Mouse (Mus musculus): ENCODE results near the gene Gm45808.
A peak's percentile ranks its signal among the peaks of the same experiment; 100 is the strongest.
"Not testable (repeated sequence)": the region's sequence is repeated elsewhere in the genome, so short reads cannot be mapped to it uniquely, and the experiment has no call there.

Gene Gm45808

DNA sequence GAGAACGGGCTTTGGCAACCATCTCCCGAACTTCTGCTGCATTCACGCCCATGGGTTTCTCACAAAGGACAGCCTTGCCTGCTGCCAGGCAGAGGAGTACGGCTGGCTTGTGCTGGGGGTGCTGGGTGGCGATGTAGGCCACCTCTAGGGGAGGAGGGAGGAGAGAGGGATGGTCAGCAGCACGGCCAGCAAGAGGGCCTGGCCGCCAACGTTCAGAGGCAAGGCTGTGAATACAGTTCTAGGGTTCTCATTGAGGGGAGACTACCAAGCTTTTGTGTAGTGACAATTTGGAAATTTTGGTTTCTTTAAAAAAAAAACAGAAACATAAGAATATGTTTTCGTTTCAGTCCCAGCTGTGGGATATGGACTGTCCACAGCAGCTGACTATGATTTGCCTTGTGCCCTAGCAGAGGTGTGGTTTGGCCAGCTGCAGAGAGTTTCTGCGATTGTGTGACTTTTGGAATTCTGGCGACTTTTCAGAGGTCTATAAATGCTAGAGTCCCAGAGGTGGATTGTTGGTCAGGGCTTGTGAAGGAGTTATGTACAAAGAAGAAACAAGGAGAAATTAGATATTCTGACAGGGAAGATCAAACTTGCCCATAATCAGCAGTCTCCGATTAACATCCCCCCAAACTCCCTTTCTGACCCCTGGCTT lies at the start of gene Gm45808:
Gm45808 (minus strand) TSS at position 51 of the 655 bp plus-strand sequence.
- no peak for DNase-seq (ENCODE audit: low spot score in 2 of 2)

DNA sequence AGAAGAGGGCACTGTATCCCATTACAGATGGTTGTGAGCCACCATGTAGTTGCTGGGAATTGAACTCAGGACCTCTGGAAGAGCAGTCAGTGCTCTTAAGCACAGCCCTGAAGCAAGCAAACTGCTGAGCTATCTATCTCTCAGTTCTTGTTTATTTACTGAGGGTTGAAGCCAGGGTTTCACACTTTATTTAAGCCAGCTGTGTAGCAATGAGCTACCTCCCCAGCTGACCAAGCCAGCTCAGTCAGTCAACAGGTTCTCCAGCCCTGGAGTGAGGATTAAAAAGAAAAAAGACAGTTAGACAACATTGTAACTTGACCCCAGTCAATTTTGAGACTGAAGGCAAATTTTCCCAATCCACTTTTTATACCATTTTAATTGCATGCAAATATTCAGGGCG lies 49.1 kb upstream of the Gm45808 start:
- DNase-seq (ENCODE audit: low spot score in 2 of 2), result no peak

DNA sequence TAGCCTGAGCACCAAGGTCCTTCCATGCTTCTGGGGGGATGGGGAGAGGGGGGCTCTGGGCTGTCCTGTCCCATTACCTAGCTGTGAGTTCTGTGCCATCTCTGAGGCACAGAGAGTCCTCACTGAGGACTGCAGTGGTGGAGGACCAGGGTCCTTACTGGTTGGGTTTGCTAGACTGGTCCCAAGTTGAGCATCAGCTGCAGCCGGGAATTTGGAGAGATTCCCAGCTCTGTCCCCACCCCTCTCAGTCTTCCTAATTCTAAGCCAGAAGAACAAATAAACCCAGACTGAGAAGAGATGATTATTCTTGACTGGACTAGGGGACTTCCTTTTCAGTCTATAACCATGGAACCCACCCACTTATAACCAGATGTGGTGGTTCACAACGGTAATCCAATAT lies 44.0 kb upstream of the Gm45808 start:
- no peak for DNase-seq (ENCODE audit: low spot score in 2 of 2)

DNA sequence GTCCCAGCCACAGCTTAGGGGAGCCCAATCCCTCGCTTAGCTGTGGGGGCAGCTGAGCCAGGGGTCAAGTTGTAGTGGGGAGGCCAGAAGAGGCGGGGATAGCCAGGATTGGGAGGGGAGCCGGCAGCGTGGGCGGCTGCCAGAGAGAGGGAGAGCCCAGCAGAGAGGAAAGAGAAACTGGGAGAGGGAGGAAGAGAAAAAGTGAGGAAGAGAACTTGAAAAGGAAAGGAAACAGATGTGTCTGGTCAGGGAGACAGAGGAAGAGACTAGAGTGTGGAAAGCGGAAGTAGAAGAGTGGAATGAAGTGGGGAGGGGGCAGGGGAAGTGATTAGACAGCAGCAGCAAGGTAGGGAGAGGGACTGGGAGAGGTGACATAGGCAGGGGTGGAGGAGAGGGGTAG lies 42.9 kb upstream of the Gm45808 start:
- no peak for DNase-seq (ENCODE audit: low spot score in 2 of 2)

DNA sequence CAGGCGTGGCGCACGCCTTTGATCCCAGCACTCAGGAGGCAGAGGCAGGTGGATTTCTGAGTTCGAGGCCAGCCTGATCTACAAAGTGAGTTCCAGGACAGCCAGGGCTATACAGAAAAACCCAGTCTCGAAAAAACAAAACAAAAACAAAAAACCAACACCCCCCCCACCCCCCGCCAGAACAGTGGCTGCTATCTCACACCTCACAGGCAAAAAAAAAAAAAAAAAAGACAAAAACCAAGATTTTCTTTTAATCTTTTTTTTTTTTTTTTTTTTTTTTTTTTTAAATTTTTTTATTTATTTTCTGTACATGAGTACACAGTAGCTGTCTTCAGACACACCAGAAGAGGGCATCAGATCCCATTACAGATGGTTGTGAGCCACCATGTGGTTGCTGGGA lies 40.6 kb upstream of the Gm45808 start:
- DNase-seq (ENCODE audit: low spot score in 2 of 2), result not testable (repeated sequence)

DNA sequence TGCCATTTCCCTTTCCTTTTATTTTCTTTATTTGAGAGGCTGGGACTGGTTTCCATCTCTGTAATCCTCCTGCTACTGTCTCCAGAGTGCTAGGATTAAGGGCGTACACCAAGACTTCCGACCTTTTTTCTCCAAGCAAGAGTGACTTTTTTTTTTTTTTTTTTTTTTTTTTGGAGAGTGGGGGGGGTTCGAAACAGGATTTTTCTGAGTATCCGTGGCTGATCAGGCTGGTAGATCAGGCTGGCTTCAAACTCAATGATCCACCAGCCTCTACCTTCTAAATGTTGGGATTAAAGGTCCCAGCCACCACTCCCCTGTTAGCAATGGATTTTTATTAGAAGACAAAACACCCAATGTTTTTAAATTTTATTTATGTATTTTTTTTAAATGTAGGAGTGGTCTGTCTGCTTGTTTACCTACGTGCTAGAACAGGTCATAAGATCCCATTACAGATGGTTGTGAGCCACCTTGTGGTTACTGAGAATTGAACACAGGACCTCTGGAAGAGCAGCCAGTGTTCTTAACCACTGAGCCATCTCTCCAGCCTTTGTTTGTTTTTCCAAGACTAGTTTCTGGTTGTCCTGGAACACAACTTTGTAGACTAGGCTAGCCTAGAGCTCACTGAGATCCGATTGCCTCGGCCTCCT lies 40.0 kb upstream of the Gm45808 start:
- no peak for DNase-seq (ENCODE audit: low spot score in 2 of 2)

DNA sequence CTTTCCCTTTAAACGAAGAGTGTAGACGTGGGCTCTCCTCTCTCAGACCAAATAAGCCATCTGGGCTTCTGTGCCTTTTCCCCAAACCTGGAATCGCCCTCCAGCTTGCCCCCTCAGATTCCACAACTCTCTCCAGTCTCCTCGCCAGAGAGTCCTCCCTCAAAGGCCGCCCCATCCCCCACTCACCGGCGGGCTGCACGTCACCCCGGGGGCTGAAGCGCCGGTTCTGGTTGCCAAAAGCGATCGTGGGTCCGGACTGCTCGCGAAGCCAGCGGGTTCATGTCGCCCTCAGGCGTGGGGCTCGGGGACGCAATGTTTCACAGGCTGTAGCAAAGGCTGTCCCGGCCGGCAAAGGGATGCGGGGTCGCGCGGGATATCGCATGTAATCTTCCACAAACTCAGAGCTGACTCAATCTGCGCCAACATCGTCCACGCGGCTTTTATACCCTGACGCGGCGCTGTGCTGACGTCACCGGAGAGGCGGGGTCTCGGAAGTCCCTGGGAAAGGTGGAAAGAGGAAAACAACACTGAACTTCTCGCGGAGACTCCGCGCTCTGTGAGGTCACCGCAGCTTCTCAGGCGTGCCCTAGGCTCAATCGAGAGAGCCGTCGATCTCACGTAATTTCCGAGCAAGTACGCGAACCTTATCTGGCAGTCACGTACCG lies 39.3 kb upstream of the Gm45808 start, which contains the start of the genes Ppp1r15a and Plekha4:
Ppp1r15a (minus strand) TSS at position 460 of the 665 bp plus-strand sequence.
Plekha4 (plus strand) TSS at position 522 of the 665 bp plus-strand sequence.
- peak; percentile 97 to 98 for DNase-seq (ENCODE audit: low spot score in 2 of 2)

DNA sequence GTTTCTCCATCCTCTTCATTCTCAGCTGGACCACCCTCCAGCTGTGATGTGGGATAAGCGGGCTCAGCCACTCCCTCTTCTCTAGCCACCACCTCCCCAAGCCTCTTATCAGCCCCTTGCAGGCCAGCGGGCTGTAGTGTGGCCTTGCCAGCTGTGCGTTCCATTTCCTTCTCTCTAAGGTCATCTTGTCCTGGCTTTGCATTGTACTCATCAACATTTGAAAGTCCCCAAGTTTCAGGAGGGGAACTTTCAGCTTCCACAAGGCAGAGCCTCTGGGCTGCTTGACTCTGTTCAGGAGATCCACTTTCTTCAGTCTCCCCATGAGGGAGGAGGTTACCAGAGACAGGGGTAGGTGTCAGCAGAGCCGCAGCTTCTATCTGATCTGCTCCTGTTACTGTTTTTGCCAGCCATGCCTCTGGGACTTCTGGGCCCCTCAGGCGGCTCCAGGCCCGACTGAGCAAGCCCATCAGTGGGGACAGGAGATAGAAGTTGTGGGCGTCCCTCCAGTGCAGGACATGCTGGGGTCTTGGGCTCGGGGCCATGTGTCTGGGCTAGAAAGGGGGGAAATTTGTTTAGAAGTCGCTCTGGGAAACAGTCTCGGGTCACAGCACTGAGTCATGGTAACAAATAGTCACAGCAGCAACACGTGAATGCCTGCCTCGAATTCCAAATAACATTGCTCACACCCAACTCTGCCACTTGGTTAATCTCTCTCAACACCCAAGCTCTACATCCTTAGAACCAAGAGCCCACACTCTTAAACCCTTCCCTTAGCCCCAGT lies 38.4 kb upstream of the Gm45808 start:
- DNase-seq (ENCODE audit: low spot score in 2 of 2), result no peak

DNA sequence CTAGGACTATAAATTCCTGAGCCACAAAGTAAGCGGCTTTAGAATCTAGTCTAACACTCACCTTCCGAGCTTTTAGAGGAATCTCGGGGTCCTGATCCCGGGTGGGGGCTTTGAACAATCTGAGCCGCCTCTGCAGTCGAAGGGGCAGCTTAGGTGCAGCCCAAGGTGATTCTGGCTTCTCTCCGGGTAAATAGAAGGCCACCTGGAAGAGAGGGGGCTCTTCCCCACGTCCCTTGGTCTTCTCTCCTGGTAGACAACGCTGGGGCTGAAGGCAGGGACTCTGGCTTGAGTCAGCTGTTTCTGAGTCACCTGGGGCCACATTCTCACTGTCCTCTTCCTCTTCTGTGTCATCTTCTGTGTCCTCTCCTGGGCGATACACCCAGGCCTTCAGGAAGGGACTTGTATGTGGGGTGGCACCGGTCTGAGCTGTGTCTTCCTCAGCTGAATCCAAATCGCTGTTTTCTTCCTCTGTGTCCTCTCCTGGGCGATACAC lies 37.1 kb upstream of the Gm45808 start:
- no peak for DNase-seq (ENCODE audit: low spot score in 2 of 2)

DNA sequence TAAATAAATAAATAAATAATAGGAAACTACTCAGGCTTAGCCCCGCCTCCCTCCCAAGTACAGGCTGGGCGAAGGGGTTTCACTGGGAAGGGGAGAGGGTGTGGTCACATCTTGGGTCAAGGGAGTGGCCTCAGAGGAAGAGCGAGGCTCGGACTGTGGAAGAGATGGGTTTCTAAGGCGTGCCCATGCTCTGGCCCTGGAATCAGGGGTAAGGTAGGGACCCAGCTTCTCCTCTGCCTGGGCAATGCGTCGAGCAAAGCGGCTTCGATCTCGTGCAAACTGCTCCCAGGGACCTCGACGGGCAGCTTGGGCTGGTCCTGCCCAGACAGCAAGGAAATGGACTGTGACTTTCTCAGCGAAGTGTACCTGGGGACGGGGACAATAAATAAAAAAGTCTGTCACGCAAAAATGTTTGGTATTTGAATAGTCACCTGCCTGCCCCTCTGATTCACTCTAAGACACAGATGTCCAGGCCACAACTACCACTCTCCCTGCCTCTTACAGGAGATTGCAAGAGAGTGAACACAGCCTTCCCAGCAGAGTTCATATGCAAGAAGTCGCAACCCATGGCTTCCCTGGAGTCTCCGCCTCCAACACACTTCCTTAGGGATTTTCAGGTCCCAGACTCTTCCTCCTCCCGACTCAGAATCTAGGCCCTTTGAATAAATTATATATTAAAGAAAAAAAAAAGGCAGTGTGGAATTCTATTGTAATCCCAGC lies 36.5 kb upstream of the Gm45808 start:
- no peak for DNase-seq (ENCODE audit: low spot score in 2 of 2)

DNA sequence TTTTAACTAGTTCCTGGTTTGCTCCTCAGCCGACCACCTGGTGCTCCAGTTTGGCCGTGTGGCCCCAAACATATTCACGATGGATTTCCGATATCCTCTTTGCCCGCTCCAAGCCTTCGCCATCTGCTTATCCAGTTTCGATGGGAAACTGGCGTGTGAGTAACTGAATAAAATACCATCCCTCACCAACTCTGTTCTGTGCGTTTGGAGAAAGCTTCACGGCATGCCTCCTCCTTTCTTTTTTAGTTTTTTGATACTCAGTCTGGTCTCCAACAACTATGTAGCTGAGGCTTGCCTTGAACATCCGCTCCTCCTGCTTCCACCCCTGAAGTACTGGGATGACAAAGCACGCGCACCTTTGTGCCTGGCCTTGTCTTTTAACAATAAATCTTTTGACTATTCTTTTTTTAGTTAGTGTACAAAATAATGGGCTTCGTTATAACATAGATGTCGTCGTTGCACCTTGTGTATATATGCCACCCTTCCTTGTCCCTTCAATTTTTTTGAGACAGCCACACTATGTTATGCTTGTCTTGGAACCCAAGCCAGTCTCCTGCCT lies 35.7 kb upstream of the Gm45808 start:
- no peak for DNase-seq (ENCODE audit: low spot score in 2 of 2)

DNA sequence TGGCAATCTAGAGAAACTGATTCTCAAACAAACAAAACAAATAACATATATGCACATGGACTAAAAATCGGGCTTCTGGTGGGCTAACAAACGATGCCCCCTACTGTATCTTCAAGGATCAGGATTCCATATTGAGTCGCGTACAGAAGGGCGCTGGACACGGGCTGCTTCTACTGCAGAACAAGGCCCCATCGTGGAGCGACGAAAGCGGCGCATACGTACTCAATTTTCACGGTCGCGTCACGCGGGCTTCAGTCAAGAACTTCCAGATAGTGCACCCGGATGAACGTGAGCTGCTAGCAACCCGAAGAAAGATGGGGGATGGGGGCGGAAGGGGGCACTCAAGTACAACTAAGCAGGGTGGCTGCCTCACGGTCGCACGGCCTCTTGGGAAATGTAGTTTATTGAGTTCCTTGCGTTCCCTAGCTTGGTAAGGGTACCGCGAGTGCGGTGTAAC lies 35.1 kb upstream of the Gm45808 start:
- DNase-seq (ENCODE audit: low spot score in 2 of 2), result peak; percentile 80 to 84

DNA sequence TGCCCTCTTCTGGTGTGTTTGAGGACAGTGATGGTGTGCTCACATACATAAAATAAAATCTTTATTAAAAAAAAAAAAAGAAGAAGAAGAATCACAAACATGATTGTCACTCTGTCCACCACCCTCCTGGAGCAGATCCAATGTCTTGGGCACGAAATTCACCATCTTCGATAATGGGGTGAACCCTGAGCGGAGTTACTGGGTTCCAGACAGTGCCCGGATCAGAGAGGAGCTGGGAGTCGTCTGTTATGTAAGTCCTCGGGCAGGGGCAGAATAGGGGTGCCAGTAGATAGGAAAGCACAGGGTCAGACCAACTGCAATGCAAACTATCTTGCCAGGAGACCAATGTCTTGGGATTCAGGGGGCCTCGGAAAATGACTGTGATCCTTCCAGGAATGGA lies 34.0 kb upstream of the Gm45808 start:
- no peak for DNase-seq (ENCODE audit: low spot score in 2 of 2)

DNA sequence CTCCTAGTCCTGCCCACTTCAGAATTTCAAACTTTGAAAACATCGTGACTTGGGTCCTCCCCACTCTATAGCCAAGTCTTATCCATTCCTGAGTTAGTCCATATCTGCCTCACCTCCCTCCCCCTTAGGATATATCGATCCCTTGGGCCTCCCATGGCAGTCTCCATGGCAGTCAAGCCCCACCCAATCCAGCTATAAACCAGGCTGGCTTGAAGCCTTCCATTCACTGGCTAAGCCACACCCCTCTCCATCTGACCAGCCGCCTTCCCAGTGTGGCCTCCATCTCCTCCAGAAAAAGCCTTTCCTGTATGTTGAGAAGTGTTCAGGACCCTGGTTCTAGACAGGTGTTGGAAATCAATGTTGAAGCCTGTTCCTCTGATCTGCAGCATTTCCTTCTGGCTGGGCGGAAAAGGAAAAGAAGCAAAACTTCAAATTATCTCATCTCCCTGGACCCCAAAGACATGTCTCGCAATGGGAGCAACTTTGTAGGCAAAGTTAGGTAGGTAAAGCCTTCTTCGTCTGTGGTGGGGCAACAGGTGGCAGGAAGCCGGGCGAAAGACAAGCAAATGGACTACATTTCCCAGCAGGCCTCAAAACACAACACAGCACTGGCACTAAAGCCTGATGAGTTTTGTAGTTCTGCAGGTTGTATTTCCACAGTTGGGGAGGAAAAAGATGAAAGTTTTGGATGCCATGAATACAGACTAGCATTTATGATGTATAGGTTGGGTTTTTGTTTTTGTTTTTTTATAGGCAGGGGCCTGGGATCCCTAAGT lies 32.9 kb upstream of the Gm45808 start:
- DNase-seq (ENCODE audit: low spot score in 2 of 2), result no peak

DNA sequence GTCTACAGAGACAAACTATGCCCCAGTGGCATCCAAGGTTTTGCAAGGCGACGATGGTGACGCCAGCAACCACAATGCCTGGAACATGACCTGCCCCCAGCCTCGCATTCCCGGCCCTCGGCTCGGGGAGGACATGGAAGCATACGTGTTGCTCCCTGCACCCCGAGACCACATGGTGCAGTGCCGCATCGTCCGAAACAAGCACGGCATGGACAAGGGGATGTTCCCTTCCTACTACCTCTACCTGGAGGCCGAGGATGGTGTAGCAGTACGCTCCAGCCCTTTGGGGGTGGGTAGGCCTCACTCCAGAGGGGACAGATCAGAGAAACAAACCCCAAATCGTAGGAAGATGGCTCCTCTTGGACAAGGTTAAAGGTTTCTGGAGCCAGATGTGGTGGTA lies 32.0 kb upstream of the Gm45808 start:
- no peak for DNase-seq (ENCODE audit: low spot score in 2 of 2)

DNA sequence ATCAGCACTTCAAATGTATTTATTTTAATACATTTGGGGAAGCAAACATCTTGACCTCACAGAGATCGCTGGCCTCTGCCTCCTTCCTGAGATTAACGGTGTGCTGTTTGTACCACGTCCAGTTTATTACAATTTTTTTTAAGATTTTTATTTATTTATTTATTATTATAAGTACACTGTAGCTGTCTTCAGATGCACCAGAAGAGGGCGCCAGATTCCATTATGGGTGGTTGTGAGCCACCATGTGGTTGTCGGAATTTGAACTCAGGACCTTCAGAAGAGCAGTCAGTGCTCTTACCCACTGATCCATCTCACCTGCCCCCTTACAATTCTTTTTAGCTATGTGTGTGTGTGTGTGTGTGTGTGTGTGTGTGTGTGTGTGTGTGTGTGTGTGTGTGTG lies 30.2 kb upstream of the Gm45808 start:
- DNase-seq (ENCODE audit: low spot score in 2 of 2), result not testable (repeated sequence)

DNA sequence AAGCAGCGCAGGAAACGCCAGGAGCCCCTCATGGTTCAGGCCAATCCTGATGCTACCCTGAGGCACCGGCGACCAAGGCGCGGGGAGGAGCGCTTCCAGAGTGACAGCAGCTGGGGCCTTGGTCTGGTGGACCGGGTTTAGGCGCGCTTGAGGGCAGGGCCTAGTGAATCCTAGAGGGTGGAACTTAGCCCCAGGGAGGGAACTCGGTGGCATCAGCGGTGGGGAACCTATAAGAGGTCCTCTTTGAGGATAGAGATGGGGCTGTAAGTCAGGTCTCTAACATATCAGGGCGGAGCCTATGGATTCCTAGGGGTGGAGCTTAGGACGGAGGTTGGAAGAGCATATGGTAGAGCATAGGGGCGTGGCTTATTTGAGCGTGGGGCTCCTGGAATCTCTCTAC lies 28.8 kb upstream of the Gm45808 start:
- no peak for DNase-seq (ENCODE audit: low spot score in 2 of 2)

DNA sequence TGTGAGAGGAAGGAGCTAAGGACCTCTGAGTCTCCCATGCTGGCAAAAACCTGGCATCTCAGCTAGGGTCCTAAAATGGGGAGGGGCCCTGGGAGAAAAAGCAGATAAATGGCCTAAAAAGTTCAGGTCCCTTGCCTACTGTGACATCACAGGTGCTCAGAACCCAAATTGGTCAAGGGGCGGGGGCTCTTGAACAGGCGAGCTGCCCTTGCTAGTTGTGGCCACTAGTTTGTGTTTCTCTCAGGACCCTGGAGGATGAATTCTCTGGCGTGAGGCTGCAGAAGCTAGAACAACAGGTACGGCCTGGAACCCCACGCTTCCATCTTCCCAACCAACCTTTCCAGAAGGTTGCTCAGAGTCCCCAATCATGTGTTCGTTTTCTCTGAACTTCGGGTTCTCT lies 27.8 kb upstream of the Gm45808 start:
- DNase-seq (ENCODE audit: low spot score in 2 of 2), result no peak

DNA sequence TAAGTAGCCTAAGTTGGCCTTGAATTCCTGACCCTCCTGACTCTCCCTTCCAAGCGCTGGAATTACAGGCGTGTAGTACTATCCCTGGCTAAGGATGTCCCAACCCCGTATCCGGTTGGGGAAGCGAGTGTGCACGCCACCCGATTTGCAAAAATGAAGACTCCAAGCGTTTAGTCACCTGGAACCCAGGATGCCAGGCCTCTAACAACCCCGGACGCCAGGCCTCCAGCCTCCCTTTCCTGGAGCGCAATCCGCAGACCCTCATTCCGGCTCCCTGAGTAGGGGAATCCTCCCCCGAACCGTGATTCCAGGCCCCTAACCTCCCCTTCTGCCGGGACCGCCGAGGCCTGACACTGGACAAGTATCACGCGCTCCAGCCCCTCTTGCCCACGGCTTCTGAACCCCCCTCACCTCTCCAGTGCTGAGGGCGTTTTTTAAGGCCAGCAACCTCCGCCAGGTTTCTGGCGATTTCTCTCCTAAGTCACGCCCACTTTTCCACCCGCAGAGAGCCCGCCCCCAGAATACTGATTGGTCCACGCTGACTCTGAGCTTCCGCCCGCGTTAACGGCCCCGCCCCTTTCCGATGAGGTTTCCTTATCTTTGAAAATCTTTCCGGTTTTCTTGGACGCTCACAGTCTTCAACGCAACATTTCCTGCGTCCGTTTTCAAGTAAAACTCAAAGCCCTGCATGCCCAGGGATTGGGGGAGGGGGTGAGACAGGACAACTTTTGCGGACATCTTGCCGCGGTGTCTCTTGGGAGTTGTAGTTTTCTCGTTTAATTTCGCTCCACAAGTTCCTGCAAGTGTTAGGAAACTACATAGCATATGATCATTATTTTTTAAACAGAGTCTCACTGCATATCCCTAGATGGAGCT lies 23.5 kb upstream of the Gm45808 start, which contains the start of gene Nucb1:
Nucb1 (minus strand) TSS at position 495 of the 876 bp plus-strand sequence.
- DNase-seq (ENCODE audit: low spot score in 2 of 2), result peak; percentile 92 to 94
